Mouse (Mus musculus) monocyte, adult 5-6 weeks (primary cell): Measurements from ENCODE around the gene Scgb1b30. TPM values are rescaled to one million over a fixed set of nuclear protein-coding genes. Genes with fewer than 3 reads are reported as not detected.
"Not testable (repeated sequence)": the region's sequence is repeated elsewhere in the genome, so short reads cannot be mapped to it uniquely, and the experiment has no call there.

Experiments
- ATAC-seq: fragments of 153-309, 156-312 bp; replicated peaks from 2 replicates; pipeline ENCODE4 v1.8.0; 2017; ENCODE audit warnings: mild to moderate bottlenecking; ENCODE audit not compliant: low TSS enrichment, insufficient number of reproducible peaks, severe bottlenecking, poor library complexity, low FRiP score
- total RNA-seq: library from RNA; stranded (forward); fragments of 200-1000, 200-491, 200-594 nt; gene quantifications from 3 replicates; pipeline ENCODE4 v1.2.3, GENCODE M21; 2017

Gene Scgb1b30
- not detected in 3 replicates for total RNA-seq

- no peak for ATAC-seq
Measured at GRCm38 (mm10) chr7:34094911-34095481, at the start of gene Scgb1b30. Gene Scgb1b30 (plus strand): TSS chr7:34095431.

GRCm38 (mm10) chr7:34068132-34068531 is 27.1 kb upstream of the Scgb1b30 start:
- ATAC-seq, result not testable (repeated sequence)

GRCm38 (mm10) chr7:34100002-34100401 is 4.8 kb downstream of the Scgb1b30 start:
- ATAC-seq, result no peak

GRCm38 (mm10) chr7:34101276-34101675 is 6.0 kb downstream of the Scgb1b30 start:
- no peak for ATAC-seq

- no peak for ATAC-seq
Measured at GRCm38 (mm10) chr7:34109190-34109589, 14.0 kb downstream of the Scgb1b30 start.

- ATAC-seq, result no peak
Measured at GRCm38 (mm10) chr7:34116601-34117000, 21.4 kb downstream of the Scgb1b30 start.

GRCm38 (mm10) chr7:34120636-34121035 is 25.4 kb downstream of the Scgb1b30 start:
- not testable (repeated sequence) for ATAC-seq

- ATAC-seq, result no peak
Measured at GRCm38 (mm10) chr7:34122987-34123720, 27.9 kb downstream of the Scgb1b30 start.

GRCm38 (mm10) chr7:34125346-34125745 is 30.1 kb downstream of the Scgb1b30 start:
- ATAC-seq, result no peak

GRCm38 (mm10) chr7:34126291-34126690 is 31.1 kb downstream of the Scgb1b30 start:
- no peak for ATAC-seq

- ATAC-seq, result no peak
Measured at GRCm38 (mm10) chr7:34131118-34131517, 35.9 kb downstream of the Scgb1b30 start.

- ATAC-seq, result no peak
Measured at GRCm38 (mm10) chr7:34131959-34132354, 36.7 kb downstream of the Scgb1b30 start.

GRCm38 (mm10) chr7:34132355-34133079 is 37.3 kb downstream of the Scgb1b30 start:
- ATAC-seq, result no peak

- no peak for ATAC-seq
Measured at GRCm38 (mm10) chr7:34133117-34133762, 38.0 kb downstream of the Scgb1b30 start, which contains the start of gene Wtip. Gene Wtip (minus strand): TSS chr7:34133268.

GRCm38 (mm10) chr7:34134336-34134735 is 39.1 kb downstream of the Scgb1b30 start:
- no peak for ATAC-seq

GRCm38 (mm10) chr7:34139493-34139892 is 44.3 kb downstream of the Scgb1b30 start:
- ATAC-seq, result no peak

- ATAC-seq, result no peak
Measured at GRCm38 (mm10) chr7:34141123-34141522, 45.9 kb downstream of the Scgb1b30 start.

GRCm38 (mm10) chr7:34147193-34147592 is 52.0 kb downstream of the Scgb1b30 start:
- no peak for ATAC-seq
